Mouse (Mus musculus): ENCODE results near the gene Smarca2.

The Smarca2 gene

DNA sequence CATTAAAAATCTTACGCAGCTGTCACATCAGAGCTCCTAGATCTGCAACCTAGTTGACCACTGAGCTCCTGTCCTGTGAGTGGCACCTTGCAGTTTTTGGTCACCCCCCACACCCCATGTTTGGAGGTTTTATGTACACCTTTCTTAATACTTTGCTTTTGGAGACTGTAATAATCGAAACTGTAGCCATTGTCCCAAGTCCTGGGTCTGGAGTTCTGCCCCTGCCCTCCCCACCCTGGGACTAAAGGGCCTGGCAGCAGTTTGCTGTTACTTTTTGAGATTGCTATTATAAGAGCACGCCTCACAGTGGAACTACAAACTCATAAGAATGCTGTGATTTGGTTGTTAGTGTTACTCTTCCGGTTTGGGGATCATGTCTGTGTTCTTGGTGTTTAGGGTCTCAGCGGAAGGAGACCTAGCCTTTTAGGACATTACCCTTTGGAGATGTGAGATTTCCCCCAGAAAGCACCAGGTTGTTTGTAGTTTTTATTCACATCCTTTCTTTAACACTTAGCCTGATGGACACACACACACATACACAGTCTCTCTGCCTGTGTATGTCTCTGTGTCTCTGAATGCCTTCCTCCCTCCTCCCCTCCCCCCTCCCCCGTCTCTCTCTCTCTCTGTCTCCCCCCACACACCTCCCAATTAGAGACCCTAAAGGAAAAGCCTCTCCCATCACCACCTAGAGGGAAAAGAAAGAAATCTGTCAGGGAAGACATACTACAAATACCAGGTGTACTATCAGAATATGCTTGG is 142.0 kb downstream of the Smarca2 start:
- no peak for DNase-seq (ENCODE audit: low read depth, low spot score)

DNA sequence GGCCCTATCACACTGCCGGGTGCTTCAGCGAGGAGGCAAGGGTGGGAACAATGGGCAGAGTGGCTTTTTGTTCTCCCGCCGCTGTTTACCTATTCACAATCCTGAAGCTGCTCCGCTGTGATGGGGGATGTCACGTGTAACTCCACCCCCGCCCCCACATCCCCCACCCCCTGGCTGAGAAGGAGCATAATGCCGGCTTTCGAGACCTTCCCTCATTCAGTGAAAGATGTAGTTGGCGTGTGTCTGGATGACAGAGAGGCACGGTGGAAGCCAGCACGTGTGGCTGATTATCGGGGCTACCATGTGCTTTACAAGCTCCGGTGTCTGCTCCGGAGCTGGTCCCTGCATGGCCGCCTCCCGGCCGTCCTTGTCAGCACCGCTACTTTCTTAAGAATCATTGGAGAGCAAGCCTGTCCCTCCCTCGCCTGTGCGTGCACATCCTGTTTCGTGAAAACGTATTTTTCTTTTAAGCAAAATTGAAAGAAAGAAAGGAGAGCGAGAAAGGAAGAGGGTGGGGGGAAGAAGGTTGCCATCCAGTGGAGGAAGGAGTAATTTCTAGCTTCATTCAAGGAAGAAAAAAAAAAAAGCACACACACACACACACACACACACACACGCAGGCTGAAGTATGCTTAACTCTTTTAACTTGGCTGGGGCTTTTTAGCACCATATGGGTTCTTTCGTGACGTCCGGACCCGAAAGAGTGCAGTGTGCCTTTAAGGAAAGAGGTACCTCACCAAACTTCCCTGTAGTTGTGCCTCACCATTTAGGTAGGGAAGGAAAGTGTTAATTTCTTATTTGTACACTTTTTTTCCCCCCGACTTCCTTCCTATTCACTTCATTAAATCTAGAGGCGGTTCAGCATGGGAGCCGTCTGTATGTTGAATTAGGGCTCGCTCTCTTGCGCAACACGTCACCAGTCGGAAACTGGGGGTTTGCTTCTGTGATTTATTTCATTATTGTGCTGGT is 143.0 kb downstream of the Smarca2 start:
- DNase-seq (ENCODE audit: low read depth, low spot score), result peak; percentile 87

DNA sequence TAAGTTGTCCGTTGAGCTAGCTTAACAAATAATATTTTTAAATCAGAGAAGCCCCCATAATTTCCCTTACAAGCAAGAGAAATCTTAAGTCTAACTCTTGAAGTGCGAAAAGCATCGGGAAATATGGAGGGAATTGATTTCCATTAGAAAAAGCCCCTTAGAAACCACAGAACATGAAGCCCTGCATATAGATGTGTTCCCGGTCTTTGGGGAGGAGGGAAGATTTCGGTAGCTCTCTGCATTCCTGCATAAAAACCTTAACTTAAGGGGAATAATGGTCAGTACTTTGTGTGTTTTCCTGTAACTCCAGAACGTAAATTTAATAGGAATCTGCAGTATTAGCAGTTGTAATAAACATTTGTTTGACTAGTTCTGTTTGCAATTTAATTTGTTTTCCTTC is 143.8 kb downstream of the Smarca2 start:
- DNase-seq (ENCODE audit: low read depth, low spot score), result peak; percentile 55

DNA sequence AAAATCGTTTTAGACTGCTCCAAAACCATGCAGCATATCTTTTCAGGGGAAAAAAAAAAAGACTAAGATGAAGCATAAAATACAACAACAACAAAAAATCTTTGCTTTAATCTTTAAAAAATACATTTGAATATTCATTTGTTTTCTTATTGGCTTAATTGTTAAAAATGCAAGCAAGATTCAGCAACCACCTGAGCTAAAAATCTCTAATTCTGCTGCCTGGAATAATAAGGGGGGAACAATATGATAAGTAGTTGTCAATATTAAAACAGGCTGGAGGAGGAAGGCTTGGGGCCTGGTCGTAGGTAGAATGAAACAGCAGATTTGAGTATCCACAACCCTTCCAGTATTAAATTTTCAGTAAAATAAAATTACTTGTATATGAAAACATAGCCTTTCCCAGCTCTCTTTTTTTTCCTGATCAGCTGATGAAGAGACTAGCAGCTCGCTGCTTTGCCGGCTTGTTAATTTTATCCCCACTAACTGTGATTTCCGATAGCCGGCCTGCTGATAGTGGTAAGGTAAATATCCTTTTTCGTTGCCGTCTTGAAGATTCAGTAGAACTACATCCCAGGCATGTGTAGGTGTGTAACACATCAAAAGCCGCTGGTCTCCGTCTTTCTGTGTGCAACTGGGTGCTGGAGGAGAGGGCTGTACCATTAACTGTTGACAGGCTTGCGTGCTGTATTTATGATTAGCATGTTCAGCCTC is 144.7 kb downstream of the Smarca2 start:
- peak; percentile 26 for DNase-seq (ENCODE audit: low read depth, low spot score)

DNA sequence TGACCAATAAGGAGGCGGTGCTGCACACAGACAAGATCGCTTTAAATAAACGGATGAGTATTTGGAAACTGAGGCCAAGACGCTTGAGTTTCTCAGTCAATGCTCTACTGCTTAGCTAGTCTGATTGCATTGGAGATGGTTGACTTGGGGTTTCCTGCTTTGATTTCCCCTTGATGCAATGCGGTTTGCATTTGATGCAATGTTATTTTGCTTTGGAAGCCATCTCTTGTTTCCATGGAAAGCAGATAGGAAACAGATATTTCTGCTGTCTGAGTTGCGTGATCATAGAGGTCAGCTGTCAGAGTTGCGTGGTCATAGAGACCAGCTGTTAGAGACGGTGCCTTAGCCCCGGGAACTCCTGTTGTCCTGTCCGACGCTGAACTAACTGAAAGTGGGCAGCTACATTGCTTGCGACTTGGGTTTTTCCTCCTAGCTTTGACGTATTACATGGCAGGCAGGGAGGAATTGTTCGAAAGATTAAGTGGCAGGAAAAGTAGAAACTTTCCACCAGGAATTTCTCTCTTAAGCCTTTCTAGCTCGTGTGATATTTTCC is 147.8 kb downstream of the Smarca2 start:
- DNase-seq (ENCODE audit: low read depth, low spot score), result no peak

DNA sequence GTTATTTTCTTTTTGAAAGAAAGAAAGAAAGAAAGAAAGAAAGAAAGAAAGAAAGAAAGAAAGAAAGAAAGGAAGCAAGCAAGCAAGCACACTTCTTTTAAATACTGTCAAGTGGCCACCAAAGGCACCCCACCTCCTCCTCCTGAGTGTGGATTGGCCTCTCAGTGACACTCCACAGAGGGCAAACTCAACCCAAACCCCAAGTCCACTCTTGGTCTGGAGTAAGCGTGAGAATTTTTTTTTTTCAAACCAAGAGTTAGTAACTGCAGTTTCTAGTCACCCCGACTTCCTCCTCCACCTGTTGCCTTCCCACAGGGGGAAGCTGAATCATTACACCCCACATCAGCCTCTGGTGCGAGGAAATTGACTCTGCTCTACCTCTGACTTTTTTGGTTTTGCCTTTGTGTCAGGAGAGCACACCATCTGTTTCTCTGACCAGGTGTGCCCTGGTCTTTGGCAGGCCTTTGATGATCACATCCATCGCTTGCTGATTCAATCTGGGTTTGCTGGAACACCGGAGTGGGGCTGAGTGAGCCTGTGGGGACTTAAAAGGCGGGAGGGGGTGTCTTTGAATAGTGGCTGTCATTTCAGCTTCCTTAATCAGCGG is 148.5 kb downstream of the Smarca2 start:
- DNase-seq (ENCODE audit: low read depth, low spot score), result peak; percentile 69

DNA sequence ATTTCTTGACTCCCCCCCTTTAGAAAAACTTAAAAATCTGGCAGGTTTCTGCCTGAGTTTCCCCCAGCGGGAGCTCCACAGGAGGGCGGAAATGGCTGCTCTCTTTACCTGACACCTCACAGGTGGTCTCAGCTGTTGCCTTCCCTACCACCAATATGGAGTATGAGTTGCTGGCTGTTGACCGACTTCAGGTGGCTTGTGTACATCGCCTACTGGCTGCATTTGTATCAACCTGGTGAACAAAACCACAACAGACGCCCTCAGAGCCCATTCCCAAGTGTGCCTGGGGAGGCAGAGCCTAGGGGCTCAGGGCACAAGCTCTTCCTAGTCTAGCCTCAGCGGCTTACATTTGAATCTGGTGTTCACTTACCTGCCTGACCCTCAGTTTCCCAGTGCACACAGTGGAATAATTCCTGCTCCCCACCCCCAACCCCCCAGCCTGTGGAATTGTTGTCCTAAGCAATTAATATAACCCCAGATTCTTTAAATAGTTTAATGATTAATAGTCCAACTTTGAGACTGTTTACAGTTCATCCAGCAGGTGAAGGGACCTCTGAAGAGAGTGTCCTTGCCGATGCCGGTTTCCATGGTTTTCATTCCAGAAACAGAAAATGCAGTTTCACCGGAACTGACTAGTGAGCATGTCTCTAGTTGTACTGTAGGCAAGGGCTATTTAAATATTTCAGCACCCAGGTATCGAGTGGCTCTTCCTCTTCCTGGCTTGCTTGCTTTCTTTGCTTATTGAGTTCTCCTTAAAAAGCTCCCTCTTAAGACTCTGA is 149.4 kb downstream of the Smarca2 start:
- DNase-seq (ENCODE audit: low read depth, low spot score), result no peak

DNA sequence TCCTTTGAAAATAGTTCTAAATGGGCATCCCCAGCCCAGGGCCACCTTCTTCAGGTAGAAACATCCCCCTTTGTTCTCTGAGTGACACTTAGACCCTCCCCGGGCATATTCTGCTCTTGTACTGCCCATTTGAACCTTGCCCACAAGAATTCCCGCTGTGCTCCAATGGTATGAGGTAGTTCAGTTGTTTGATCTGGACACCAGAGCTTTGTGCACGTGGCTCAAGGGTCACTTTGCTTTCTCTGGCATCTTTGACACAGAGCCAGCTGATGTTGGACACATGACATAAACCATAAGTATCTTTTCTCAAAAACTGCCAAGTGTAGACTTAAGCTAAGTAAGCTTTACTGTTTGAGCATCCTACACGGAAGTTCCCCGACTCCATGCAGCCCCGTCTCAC is 151.1 kb downstream of the Smarca2 start:
- no peak for DNase-seq (ENCODE audit: low read depth, low spot score)

DNA sequence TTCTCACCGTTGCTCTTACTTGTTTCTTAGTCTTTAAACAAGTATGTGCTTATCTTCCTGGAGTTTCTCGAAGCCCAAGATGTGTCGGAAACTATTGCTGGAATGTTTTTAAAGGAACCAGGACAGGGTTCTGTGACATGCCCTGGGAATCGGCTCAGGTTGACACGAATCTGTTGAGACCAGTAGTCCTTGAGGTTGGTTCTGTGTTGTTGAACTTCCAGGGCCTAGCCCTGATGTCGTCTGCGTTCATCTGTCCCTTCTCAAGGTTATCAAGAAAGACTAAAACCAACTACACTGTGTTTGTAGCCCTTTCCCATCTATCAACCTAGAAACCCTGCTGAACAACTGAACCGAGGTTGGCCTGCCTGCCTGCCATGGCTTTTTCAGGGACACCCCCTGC is 151.5 kb downstream of the Smarca2 start:
- DNase-seq (ENCODE audit: low read depth, low spot score), result no peak

DNA sequence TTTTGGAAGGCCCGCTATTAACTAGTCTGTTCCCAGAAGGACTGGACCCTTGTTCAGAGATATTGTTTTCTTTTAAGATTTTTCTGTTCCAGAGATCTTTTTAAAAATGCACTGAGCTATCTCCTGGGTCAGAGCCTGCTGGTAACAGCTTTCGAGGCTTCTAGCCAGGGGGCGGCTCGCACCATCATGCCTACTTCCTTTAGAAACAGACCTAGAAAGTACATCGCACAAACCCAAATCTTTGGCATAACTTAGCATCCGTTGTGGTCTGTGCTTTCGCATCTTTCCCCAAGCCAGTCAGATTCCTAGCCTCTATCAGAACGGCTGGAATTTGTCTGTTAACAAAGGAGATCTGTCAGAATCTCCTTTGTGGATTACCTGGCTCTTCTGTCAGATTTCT is 153.3 kb downstream of the Smarca2 start:
- DNase-seq (ENCODE audit: low read depth, low spot score), result no peak

DNA sequence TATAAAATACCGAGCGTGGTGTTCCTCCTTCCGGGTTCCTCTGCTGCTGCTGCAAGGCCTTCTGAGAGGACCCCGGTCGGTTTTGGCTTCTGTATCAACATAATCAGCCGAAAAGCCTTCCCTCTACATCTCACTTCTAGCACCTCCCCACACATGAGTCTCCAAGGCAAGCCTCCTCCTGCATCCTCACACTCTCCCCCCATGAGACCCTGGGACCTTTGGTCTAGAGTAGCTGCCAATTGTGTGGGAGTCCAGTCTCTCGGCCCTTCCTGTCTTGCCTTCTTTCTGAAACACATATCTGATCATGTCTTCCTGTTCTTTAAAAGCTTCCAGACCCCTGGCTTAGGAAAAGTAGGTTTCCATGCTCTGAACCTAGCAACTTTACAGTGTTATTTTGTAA is 153.8 kb downstream of the Smarca2 start:
- DNase-seq (ENCODE audit: low read depth, low spot score), result no peak

DNA sequence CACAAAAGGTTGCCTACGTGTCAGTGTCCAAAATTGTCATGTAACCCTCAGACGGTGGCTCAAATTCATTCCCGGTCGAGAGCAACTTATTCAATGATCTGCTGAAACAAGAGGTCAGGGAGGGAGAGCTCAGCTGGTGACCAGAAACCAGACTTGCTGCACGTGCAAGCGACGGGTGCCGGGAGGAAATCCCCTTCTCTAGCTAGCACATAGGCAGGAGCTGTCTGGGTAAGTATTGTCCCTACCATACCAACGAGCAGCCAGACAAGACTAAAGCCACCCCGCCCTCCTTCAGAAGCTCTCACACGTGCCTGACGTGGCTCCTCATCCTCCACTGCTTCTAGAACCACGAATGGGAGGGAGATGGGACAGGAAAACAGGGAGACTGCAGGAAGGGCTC is 154.4 kb downstream of the Smarca2 start:
- no peak for DNase-seq (ENCODE audit: low read depth, low spot score)

DNA sequence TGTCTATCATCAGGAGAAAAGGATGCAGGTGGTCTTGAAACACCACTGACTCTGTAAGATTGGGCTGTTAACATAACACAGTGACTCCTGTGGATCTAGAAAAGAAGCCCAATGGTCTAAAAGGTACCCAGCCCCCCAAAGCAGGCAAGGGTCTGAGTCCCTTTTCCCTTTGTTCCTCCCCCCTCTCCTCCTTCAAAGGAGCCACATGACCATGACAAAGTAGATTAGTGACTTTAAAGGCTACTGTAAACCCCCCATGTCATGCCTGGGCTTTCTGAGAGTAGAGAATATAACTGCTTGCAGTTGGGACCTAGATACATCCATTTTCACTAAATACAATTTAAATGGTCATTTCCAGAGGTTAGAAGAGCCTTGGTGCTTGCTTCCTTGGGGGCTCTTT is 156.4 kb downstream of the Smarca2 start:
- no peak for DNase-seq (ENCODE audit: low read depth, low spot score)

DNA sequence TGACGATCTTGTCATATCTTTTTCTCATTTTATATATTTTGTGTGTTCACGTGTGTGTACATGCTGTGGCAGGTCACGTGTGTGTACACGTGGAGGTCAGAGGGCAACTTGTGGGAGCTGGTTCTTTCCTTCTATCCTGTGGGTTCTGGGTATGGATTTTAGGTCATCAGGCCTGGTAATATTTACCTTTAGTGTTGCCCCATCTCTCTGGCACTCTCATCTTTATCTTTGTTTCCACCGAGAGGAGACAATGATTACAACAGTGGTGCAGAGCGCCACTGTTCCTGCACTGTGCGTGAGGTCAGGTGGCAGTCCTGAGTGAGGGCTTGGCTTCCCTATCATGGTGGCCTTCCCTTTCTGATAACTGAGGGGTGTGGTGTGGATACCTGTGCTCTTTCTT is 160.6 kb downstream of the Smarca2 start:
- DNase-seq (ENCODE audit: low read depth, low spot score), result no peak

DNA sequence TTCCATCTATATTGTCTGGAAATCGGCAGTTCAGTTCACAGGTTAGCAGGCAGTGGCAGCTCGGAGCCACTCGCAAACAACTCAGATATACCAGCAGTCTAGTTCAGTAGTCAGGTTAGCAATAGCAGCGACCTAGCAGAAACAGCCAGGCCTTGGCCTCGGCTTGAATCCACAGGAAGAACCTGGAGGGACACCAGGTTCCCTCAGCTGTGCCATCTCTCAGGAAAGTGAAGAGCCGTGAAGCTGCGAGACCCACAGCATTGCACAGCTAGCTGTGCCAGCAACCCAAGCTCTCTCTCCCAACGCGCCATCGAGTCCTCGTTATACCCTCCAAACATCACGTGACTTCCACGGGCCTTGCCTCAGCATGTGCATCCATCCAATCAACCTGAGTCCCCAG is 162.6 kb downstream of the Smarca2 start:
- no peak for DNase-seq (ENCODE audit: low read depth, low spot score)

DNA sequence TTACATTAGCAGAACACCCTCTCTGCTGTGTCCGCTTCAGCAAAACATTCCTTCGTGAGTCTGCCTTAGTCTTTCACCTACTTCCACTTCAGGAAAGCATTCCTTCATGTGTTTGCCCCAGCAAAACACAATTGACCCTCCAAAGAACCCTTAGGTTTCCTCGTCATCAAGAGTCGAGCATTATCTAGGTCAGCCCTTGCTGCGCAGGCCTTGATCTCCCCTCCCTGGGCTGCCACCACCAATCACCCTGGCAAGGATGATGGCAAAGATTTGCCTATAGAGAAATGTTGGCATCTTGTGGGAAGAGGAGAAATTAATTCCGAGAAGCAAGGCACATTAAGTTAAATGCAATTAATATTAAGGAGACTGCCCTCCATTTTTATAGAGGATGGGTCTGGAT is 163.1 kb downstream of the Smarca2 start:
- no peak for DNase-seq (ENCODE audit: low read depth, low spot score)

DNA sequence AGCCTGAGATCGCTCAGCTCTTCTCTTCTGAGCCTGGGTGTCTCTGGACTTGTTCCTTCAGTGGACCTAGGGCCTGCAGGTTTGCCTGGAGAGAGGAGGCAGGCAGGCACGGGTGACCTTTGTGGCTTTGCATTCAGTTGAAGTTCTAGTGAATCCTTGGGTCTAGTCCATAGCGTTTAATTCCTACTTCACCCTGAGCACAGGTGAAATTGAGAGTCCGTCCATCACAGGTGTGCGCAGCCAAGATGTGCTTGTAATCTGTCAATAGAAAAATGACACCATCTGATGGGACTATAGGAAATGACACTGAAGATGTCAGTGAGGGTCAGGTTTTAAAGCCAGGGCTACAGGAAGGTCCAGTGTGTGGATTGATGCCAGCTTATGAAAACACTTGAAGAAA is 164.0 kb downstream of the Smarca2 start:
- no peak for DNase-seq (ENCODE audit: low read depth, low spot score)

DNA sequence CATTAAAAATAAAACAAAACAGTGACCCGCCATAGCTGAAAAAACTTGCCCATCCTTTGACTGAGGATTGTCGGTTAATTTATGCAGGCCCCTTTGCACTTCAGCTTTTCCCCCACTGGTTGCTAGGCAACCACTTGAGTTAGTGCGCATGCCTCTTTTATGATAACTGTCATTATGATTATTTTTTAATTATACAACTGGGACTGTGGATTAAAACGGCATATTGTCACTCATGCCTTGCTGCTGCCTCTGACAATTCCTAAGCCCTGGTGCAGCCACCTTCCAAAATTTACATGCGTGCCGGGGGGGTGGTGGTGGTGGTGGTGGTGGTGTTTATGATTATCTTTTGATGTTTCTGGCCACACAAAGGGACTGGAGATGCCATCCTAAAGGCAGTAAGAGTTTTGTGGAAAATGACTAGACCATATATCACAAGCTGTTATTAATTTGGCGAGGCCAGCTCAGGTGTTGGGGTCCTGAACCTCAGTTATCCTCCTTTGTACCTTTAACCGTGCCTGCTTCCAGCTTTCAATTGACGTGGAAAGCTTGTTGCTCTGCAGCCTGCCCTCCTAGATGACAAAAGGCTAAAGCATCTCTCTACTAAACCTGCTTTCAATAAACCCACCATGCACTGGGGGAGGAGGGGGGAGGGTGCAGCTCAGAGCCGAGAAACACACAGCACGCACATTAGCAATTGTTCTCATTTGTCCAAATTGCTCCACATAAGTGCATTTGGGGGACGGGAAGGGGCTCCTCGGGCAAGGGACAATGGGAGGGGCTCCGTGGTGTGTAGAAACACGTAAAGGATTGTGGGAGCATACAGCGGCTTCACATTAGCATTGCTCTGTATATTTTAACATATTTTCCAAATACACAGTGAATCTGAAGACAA is 165.0 kb downstream of the Smarca2 start:
- DNase-seq (ENCODE audit: low read depth, low spot score), result no peak

DNA sequence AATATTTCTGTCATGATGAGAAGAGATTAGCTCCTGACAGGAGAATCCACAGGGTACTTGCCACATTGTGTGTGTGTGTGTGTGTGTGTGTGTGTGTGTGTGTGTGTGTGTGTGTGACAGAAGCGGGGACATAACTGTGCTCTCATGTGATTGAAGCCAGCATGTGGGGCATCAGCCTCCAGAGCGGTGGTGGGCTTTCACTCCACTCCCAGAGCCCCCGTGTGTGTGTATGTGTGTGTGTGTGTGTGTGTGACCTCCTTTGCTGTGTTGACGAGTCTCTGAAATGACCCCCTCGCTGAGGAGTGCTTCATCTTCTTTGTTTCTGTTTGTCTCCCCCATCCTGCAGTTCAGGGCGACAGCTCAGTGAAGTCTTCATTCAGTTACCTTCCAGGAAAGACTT is 165.7 kb downstream of the Smarca2 start:
- DNase-seq (ENCODE audit: low read depth, low spot score), result no peak
